Mouse (Mus musculus): Measurements from ENCODE around the gene Kif5c.

Kif5c gene

DNA sequence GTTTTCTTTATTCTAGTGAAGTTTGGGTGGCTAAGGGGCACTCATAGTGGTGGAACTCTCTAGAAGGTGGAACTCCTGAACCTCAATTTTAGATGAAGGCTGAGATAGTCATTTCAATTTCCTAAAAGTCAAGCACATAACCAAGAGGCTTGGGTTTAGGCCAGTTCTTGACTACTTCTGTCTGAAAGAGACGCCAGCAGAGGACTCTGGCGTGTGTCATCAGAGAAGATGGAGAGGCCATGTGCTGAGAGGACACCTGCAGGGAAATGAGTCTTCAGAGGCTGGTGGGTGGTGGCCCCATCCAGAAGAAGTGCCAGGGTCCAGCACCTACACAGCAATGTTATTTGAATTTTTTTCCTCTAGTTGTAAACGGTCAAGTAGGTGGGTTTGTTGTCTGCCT lies 42.8 kb downstream of the Kif5c start:
- no peak for DNase-seq (ENCODE audit: low read depth, low spot score)

DNA sequence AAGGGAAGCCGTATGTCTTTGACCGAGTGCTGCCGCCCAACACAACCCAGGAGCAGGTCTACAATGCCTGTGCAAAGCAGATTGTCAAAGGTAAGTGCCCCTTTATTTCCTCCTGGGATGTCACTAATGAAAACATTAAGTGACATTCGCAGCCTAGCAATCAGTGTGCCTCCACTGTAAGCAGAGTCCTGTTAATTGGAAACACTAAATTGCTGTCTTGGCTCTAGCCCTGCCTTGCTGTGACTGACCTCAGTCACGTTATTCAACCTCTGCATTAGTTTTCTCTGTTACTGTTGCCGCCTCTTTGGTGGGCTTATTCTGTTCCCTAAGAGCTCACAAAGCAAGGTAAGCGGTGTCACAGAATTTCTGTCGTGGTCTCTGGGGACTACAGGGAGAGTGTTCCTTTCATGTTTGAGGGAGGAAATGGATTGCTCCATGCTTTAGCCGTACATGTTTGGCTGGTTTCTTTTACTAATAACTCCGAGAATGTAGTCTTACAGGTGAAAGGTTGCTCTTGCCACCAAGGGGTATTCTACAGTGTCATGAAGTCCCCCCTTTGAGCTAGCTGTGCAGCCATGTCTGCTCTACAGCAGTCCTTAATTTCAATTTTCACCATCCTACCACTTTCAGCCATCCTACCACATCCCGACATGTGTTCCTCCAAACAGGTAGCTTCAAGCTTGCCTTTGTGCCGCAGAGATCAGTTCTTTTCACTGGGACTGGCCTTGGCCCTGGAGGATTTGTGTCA lies 52.8 kb downstream of the Kif5c start:
- no peak for DNase-seq (ENCODE audit: low read depth, low spot score)

DNA sequence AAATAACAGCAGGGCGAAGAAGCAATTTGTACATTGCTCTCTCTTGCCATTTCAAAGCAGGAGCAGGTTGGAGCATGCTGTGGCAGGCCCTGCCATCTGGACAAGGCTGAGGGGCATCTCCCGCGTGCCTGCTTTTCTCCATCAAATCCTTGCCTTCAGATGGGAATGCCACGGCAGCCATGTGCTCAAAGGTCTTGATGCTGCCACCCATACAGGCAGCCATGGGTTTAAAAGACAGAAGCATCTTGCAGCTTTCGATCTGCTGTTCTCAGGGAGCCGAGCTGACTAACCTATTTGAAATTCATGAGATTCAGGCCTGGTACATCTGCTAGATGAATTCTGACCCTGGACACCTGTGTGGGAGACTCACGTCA lies 53.4 kb downstream of the Kif5c start:
- no peak for DNase-seq (ENCODE audit: low read depth, low spot score)

DNA sequence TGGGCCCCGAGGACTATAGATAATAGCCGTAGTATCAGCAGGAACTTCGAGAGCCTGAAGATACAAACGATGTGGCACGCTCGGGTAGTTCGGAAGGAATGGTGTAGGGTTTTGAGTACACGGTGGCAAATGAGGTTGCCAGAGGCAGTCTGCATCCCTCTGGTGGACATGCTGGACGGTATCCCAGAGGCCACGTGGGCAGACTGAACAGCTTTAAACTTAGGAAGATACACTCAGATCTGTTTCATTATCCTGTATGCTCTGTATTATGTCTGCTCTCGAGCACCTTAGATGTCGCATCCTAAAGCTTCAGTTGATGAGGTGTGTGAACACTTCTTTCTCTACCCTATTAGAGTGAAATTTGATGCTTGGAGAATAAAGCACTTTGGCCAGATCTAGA lies 56.9 kb downstream of the Kif5c start:
- DNase-seq (ENCODE audit: low read depth, low spot score), result no peak

DNA sequence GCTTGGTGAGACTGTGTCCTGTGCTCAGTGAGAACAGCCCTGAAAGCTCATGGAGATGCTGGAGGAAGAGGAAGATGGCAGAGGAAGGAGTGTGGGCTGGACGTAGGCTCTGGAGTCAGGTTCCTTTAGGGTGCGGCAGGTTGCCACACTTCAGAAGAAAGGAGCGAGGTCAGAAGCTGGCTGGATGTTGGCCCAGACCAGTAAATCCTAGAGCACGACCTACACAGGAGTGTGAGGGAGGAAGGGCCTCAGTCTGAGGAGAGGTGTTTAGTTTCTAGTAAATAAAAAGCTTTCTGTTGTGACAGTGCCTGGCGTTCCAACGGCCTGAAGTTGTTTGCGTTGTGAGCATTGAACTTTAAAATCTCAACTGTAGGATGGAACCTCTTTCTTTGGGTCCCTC lies 59.3 kb downstream of the Kif5c start:
- DNase-seq (ENCODE audit: low read depth, low spot score), result no peak

DNA sequence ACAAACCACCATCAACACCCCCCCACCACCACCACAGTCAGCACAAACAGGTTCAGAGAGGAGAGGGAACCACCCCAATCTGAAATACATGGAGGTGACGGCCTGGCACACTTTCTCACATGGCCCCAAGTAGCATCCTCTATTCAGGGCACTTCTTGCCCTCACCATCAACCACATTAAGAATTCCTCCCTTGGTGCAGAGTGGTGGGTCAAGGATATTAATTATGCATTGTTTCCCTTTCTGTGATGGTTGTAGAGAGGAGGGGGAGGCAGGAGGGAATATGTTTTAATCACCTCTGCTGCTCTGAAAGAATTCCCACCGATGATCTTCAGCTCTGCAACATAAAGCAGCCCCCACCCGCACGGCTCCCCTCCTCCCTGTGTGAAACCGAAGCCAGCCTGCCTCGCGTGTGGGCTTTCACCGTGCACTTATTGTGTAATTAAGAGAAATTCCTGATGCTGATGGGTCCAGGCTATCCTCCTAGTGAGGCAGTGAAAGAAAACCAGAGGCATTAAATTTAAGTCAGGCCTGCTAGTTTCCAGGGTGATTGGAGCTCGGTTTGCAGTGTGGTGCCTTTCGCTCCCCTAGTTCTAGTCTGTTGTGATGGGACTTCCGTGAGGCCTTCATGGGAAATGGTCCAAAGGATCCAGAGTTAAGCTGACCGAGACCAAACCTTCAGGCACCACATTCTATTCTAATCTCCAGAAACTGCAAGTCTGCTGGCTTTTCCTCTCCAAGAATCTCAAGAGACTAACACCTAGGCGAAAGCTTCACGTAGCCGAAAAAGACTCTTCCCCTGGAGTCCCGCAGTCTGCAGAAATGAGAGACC lies 60.3 kb downstream of the Kif5c start:
- DNase-seq (ENCODE audit: low read depth, low spot score), result no peak

DNA sequence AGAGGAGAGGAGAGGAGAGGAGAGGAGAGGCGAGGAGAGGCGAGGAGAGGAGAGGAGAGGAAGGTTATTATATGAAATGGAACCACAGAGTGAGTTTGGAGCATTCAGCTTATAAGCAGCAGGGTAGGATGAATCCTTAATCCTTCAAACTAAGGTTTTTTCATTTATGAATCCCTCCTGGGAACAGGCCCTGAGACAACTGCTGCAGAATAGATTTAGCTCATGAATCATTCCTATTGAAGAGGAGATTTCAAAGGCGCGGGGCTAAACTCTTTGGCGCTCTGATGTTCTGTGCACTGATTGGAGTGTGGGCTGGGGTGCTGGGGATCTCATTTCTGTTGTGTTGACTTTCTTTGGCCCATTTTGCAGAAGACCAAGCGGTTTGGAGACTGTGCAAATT lies 63.7 kb downstream of the Kif5c start:
- no peak for DNase-seq (ENCODE audit: low read depth, low spot score)

DNA sequence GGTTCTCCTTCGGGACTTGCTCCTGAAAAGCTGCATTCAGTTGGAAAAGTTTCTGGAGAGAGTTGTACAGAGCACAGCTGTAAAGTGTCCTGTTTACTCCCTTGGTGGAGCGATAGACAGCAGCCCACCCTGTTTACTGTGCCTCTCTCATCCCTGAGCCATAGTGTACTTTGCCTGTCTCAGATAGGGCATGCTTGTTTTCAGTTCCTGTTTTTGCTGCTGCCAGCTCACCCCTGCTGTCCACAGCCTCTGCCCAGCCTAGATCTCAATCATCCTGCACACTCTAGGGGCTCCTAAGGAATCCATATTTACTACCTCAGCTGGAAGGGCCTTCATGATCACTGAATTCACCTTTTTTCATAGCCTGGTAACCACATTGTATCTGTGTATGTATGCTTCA lies 65.7 kb downstream of the Kif5c start:
- no peak for DNase-seq (ENCODE audit: low read depth, low spot score)

DNA sequence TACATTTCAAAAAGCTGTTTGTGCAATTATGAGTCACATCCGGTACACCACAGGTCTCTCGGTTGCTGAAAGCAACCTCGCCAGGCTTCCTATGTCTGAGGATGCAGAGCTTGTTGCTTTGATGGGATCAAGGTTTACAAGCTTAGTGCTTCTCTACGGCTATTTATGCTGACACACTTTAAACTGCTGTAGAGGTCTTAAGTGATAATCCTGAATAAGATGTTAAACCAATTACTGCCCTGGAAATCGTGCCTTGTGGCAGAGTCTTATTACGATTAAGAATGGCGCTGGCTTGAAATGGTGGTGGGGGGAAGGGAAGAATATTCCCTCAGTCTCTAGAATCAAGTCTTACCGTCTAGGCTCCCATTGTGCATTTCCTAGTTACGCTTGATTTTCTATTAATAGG lies 71.3 kb downstream of the Kif5c start:
- DNase-seq (ENCODE audit: low read depth, low spot score), result no peak

DNA sequence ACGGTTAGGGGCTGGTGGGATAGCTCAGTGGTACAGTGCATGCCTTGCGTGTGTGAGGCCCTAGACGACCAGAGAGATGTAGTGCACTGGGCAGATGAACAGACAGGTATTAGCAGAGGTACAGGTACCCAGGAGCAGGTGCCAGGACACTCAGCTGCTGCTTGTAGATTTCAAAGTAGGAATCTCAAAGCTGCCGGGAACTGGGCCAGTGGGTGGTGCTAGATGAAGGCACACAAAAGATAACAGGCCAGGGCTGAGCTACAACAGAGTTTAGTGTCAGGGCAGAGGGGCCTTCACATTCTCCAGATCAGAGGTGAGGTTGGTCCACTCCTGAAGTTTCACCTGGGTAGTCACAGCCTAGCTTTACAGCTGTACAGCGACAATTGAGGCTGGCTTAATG lies 72.3 kb downstream of the Kif5c start:
- DNase-seq (ENCODE audit: low read depth, low spot score), result no peak

DNA sequence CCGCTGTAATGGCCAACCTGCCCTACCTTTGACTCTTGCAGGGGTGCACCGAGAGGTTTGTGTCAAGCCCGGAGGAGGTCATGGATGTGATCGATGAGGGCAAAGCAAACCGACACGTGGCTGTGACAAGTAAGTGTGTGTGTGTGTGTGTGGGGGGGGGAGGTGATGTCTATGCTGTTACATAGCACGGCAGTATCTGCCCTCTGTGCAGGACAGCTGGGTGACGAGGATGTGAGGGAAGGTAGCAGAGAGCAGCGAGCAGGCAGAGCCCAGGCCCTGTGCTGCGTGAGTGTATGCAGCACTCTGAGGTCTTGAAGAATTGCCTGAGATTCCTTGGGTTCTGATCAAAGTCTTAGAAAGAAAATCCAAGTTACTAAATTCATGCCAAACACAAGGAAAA lies 75.6 kb downstream of the Kif5c start:
- DNase-seq (ENCODE audit: low read depth, low spot score), result no peak

DNA sequence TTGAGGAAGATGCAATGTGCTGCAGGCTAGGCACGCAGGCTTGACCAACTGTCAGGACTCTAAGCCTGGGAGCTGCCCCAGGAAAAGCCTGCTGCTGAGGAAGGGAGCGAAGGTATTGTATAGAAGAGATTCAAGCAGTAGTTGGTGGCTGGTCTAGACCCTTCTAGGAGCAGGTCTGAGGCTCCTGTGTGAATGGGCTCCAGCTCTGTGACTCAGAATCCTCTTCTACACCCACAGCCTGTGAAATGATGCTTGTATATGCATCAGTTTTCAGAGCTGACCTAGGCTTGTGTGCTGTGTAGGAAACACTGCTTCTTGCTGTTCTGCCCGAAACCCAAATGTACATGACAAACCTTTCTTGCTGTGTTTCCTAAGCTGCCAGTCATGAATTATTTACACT lies 76.4 kb downstream of the Kif5c start:
- no peak for DNase-seq (ENCODE audit: low read depth, low spot score)

DNA sequence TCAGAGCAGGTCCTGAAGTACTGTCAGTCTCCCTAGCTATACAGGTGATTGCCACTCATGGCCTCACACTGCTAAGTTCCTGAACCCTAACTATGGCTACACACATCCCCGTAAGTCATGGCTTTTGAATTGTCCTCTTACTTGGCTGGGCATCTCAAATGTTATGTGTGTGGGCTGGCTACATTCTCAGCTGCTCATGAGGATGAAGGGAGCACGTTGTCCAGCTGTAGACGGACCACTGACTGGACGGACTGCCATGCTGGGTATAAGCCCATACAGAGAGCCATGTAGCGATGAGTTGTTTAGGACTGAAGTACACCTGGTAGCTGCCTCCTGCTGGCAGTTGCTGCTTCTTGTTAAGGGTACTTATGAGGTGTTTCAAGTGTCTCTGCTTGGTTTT lies 79.8 kb downstream of the Kif5c start:
- no peak for DNase-seq (ENCODE audit: low read depth, low spot score)

DNA sequence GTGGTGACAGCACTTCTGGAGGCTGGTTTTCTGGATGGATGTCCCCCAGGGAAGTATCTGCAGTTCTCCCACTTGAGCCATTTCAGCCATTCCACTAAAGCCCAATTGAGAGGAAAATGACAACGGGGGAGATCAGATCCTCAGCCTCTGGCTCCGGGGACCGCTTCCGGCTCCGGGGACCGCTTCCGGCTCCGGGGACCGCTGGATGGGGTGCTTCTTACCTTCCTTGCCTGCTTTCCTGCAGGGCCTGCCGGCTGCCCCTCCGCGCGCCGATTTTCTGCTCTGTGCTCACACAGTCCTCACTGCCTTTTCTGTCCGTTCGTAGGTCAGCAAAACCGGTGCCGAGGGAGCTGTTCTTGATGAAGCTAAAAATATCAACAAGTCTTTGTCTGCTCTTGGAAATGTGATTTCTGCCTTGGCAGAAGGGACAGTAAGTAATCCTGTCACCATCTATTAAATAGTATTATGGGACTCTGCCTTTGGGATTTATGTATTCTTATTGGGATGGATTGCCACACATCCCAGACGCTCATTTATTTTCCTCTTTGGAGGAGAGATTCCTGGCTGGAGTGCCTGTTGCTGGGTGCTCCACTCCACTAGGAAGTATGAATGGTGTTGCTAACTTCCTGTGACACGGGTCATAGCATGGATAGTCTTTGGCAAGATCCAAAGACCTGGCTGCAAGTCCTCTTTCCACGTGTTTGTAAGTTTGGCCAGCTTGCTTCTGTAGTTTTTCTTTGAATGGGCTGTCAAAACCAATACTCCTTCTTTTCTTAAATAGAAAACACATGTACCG lies 81.3 kb downstream of the Kif5c start:
- no peak for DNase-seq (ENCODE audit: low read depth, low spot score)

DNA sequence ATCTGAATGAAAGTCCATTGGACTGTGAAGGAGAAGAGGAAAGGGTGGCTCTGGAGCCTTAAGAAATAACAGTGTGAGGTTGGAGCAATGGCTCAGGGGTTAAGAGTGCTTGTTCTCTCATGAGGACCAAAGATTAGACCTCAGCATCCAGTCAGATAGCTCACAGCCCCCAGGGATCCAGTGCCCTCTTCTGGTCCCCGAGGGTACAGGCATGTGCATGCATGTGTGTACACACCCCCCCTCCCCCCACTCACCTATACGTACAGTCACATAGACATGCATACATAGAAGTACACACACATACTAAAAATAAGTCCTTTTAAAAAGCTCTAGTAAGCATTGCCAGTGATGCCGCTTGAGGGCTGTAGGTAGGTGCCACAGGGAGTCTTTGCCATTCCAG lies 91.1 kb downstream of the Kif5c start:
- DNase-seq (ENCODE audit: low read depth, low spot score), result no peak

DNA sequence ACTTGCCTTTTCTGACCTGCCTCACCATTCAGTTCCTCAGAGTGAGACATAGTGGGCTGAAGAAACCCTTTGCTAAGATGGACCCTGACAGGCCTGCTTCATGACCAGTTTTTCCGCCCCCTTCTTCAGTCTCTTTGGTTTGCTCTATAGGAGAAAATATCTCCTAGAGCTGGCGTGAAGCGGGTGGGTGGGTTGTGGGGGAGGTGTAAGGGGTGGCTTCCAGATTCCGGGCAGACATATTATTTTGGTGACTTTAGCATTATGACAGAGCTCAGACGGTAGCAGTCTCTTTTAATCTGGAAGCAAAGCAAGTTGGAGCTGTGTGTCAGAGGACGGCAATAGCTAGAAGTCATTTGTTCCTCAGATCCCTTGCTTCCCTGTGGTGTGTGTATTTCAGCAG lies 92.6 kb downstream of the Kif5c start:
- DNase-seq (ENCODE audit: low read depth, low spot score), result no peak

DNA sequence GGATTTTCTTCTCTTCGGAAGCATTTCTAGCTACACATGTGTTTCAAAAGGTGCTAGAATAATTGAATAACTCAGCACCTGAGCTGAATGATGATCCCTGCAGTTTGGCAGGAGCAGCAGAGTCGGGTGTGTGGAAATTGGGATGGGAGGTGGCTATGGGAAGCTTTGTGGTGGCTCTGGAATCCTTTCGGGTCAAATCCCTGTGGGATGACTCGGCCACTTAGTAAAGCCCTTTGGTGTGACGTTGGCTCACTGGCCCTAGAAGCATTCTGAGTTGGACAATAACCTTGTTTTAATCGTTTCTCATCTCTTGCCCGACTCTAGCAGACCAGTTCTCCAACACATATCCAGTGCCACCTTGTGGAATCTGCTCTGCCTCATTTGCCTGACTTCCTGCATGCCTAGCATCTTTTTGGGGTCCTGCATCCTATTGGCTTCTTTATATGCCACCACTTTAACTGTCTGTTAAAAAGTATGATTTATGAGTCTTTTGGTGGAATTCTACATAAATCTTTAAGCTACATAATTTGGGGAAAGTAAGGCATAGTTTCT lies 93.3 kb downstream of the Kif5c start:
- no peak for DNase-seq (ENCODE audit: low read depth, low spot score)

DNA sequence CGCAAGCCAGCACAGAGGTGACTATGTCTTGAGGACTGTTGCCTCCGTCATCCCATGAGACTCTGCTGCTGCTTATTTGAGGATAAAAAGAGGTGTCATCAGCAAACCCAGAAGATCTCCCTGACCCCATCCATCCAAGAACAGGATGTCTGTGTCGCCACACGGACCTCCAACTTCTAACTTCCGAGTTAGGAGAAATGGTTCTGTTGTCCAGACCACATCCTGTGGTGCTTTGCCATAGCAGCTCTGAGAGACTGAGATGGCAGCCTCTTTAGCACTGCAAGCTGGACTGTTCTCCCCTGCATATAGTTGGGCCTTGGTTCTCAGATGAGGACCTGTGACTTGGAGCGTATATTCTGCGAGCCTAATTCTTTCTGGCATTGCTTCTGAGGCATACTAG lies 97.4 kb downstream of the Kif5c start:
- DNase-seq (ENCODE audit: low read depth, low spot score), result no peak

DNA sequence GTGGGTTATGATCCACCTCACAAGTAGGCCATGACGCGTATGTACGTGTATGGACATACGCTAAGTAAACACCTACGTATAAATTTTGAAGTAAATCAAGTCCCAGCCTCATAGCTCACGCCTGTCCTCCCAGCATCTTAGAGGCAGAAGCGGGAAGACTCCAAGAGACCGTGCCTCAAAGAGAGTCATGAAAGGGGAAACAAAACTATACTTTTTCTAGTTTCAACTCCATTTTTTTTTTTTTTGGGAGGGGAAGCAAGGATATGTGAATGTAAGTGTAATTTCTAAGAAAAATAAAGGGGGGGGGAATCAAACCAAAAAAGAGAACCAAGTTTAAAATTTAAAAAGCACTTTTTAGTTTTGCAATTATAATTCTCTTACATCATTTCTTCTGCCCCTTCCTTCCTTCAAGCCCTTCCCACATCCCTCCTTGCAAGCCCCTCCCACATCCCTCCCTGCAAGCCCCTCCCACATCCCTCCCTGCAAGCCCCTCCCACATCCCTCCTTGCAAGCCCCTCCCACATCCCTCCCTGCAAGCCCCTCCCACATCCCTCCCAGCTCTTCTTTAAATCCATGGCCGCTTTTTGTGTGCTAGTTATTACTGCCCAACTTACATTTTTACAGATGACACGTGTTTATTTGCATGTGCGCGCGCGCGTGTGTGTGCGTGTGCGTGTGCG lies 98.5 kb downstream of the Kif5c start:
- no peak for DNase-seq (ENCODE audit: low read depth, low spot score)

DNA sequence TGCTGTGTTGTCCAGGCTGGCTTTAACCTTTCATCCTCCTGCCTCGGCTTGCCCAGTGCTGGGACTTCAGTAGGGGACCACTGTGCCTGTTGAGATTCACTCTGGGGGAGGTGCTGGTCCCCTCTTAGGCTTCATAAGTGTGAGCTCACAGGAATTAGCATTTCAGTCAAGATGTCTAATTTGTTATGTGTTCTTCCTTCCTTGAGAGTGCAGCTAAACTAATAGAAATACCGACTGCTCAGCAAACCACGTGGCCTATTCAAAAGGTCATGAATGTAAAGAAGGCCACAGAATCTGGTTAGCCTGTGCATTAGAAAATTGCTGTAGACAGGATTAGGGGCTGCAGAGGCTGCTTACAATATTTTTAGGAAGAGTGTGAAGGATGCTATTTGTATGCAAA lies 99.4 kb downstream of the Kif5c start:
- no peak for DNase-seq (ENCODE audit: low read depth, low spot score)

DNA sequence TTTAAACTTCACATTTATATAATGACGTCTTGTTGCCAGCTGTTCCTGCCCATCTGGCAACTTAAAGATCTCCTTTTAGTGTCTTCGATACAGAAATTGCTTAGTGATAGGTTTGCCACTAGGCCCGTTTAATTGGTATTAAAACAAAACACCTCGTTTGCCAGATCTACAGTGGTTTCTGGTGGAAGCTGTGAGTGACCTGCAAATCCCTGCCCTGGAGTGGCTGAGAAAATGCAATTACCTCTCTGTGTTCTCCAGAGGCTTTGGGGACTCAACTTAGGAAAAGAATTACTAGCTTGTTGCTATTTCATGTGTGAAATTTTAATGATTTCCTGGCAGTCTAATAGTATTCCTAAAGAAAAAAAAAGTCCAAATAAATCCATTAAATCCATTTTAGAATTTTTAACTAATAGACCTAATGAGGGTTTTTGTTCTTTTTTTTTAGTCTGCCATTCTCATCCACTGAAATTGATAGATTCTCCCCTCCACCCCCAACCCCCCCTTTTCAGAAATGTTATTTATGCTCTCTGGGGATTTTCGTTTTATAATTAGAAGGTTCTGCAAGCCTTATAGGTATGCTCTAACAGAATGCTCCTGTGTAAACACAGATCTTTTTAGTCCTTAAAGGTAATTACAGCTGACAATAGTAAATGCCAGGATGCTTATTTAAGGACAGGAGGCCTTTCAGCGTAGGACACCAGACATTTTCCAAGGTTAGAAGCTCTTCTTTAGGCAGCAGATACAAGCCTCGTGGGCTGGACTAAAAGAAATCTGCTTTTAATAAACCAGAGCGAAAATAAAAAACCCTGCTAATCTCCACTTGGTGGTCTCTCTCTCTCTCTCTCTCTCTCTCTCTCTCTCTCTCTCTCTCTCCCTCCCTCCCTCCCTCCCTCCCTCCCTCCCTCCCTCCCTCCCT lies 100.1 kb downstream of the Kif5c start:
- peak; percentile 51 for DNase-seq (ENCODE audit: low read depth, low spot score)

All from forelimb bud, embryonic 11.5 days (tissue).